Mouse (Mus musculus) embryonic facial prominence, embryonic 10.5 days (tissue): ENCODE results near the gene Klrg2. TPM values are rescaled to one million over a fixed set of nuclear protein-coding genes. Genes with fewer than 3 reads are reported as not detected.

Experiments used
- DNase-seq: peaks from one replicate; pipeline ENCODE4 v3.0.0-alpha.2; 2017; ENCODE audit warnings: low spot score
- H3K27ac ChIP-seq: fragments of 300-500 bp; sonication (generic); replicated peaks from 2 replicates; pipeline ENCODE4 v1.5.1; 2016; ENCODE audit warnings: mild to moderate bottlenecking
- H3K27me3 ChIP-seq: fragments of 300-500 bp; sonication (generic); replicated peaks from 2 replicates; pipeline ENCODE4 v1.6.1; 2016; ENCODE audit warnings: low read depth, mild to moderate bottlenecking; ENCODE audit not compliant: poor library complexity, severe bottlenecking
- H3K36me3 ChIP-seq: fragments of 300-500 bp; sonication (generic); replicated peaks from 2 replicates; pipeline ENCODE4 v1.6.1; 2016; ENCODE audit warnings: mild to moderate bottlenecking, moderate library complexity
- H3K4me1 ChIP-seq: fragments of 300-500 bp; sonication (generic); 2 replicates; pipeline ENCODE4 v1.6.1; 2016
- H3K4me3 ChIP-seq: fragments of 300-500 bp; sonication (generic); 2 replicates; pipeline ENCODE4 v1.5.1; 2016; ENCODE audit warnings: mild to moderate bottlenecking, moderate library complexity
- H3K9me3 ChIP-seq: fragments of 300-500 bp; sonication (generic); 2 replicates; pipeline ENCODE4 v1.6.1; 2016; ENCODE audit warnings: mild to moderate bottlenecking
- WGBS: fragments of 180-500 bp; shearing (Covaris S2); methylation state at CpG from one replicate; pipeline ENCODE4 v1.1.7; 2016; 5-methylcytosine and 5-hydroxymethylcytosine counted together
- polyA plus RNA-seq: library from polyadenylated mRNA; unstranded; fragments of >200 nt; fragmentation: Nextera tagmentation; extraction: Ambion mirVana; gene quantifications from 2 replicates; pipeline ENCODE4 v1.2.1, GENCODE M21; 2016

Klrg2 gene
- polyA plus RNA-seq, 1 experiment from 2014 or later, result 0.06 TPM

DNA sequence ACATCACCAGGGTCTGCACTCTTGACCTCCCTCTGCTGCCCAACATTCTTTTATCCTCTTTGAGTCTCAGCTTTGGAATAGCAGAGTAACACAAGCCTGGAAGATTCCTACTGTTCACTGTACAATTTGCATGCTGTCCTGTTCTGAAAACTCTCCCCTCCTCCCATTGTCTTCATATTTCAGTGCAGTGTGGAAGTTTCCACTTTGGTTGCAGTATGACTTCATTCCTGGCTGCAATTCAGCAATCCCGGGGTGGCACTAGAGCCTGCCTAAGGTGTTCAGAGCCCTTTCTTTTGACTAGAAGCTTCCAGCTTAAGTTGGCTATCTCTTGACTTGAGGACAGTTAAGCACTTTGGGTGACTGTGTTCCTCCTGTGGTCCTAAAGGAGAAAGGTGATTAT lies 12.6 kb downstream of the Klrg2 start:
- 82% methylated on average over 1 of the region's 1 CpGs for WGBS
- H3K36me3 ChIP-seq, result peaks cover 49% of the 10 kb centered on the region
- no peak for DNase-seq
- no peak overlapping the region for H3K4me3 ChIP-seq
- H3K27ac ChIP-seq, result no peak overlapping the region
- H3K9me3 ChIP-seq, result no peaks in the 10 kb centered on the region
- no peaks in the 10 kb centered on the region for H3K27me3 ChIP-seq
- H3K4me1 ChIP-seq, result no peaks in the 10 kb centered on the region

DNA sequence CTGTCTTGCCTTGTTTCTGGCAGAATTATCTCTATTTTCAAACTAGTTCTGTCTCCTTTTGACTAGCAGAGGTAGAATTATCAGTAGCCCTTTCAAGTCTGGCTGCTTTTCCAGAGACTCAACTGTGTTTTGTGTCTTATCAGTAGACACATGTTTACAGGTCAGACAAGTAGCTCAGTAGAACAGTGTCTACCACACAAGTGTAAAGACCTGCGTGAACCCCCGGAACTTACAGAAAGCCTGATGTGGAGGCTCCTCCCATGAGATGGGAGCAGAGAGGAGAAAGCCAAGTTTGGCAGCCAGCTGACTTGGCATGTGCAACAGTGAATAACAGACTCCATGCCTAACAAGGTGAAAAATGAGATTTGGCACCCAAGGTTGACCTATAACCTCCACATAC lies 13.6 kb downstream of the Klrg2 start:
- H3K36me3 ChIP-seq, result peaks cover 59% of the 10 kb centered on the region
- DNase-seq, result no peak
- 87% methylated on average over 2 of the region's 2 CpGs for WGBS
- H3K27ac ChIP-seq, result no peak overlapping the region
- H3K9me3 ChIP-seq, result no peaks in the 10 kb centered on the region
- H3K4me1 ChIP-seq, result no peaks in the 10 kb centered on the region
- no peaks in the 10 kb centered on the region for H3K27me3 ChIP-seq
- H3K4me3 ChIP-seq, result no peak overlapping the region

DNA sequence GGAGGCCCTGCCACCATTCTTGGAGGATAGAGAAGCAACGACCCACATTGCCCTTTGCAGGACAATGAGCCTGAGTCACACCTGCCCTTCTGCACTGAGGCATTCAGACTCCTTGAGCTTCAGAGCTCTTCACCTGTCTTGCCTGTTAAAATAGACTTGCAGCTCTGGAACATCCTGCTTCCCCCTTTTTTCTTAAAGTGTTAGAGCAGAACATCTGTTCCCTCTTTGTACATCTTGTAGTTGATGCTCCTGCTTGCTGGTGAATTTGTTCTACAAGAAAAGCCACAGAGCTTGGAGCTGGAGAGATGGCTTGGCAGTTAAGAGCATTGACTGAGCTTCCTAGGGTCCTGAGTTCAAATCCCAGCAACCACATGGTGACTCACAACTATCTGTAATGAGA lies 14.6 kb downstream of the Klrg2 start:
- no peak for DNase-seq
- Histone ChIP-seq H3K4me3 (no peak overlapping the region), H3K27ac (no peak overlapping the region), H3K4me1 (no peaks in the 10 kb centered on the region), H3K36me3 (peaks cover 60% of the 10 kb centered on the region), H3K9me3 (peaks cover 6% of the 10 kb centered on the region; the same call in 1 of the 2 replicates), H3K27me3 (no peaks in the 10 kb centered on the region)
- WGBS, result 91% methylated on average over 1 of the region's 1 CpGs

DNA sequence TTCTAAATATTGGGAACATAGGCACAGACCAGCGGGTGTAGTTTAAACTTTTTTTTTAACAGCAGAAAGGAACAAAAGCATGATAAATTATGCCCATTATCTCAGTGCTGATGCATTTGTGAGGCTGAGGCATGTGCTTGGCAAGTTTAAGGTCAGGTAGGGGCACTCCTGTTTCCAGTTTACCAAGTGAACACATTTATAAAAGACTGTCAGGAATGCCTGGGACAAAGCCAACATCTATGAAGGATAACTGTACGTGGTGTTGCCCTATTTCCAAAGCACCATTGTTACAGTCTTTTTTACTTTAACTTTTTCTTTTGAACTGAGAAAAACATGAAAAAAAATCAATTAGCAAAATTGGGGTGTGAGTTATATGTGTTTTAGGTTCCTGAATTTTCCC lies 27.1 kb downstream of the Klrg2 start:
- Histone ChIP-seq H3K9me3 (no peaks in the 10 kb centered on the region), H3K27ac (no peak overlapping the region), H3K4me3 (no peak overlapping the region), H3K4me1 (no peaks in the 10 kb centered on the region), H3K27me3 (no peaks in the 10 kb centered on the region), H3K36me3 (peaks cover 84% of the 10 kb centered on the region)
- DNase-seq, result no peak
- WGBS, result 93% methylated on average over 2 of the region's 2 CpGs

DNA sequence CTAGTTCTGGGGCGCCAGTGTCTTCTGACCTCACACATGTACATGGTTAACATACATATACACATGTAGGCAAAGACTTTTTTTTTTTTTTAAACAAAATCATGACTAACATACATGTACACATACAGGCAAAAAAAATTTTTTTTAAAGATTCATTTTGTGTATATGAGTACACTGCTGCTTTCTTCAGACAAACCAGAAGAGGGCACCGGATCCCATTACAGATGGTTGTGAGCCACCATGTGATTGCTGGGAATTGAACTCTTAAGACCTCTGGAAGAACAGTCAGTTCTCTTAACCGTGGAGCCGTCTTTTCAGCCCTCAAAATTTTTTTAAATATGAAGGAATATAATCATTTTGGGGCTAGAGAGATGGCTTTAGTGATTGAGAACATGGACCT lies 39.6 kb downstream of the Klrg2 start:
- Histone ChIP-seq H3K36me3 (peaks cover 94% of the 10 kb centered on the region), H3K4me1 (no peaks in the 10 kb centered on the region), H3K4me3 (no peak overlapping the region), H3K9me3 (no peaks in the 10 kb centered on the region), H3K27me3 (no peaks in the 10 kb centered on the region), H3K27ac (no peak overlapping the region)
- 89% methylated on average over 4 of the region's 4 CpGs for WGBS
- no peak for DNase-seq

DNA sequence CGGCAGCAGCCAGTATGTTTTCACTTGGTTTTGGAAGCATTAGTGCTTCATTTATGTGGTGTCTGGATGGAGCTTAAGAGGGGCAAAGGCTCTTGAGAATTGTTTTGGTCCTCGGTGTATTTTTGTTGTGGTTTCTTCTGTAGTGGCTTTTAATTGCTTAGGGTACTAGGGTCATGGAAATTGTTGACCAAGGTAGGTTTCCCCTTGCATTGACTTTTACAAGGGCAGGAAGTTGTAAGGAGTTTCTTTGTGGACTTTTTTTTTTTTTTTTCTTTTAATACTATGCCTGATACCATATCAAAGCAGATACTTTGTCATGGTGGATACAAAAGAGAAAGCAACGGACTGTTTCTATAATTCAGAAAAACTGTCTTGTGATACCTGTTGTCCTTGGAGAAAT lies 55.3 kb downstream of the Klrg2 start:
- H3K36me3 ChIP-seq, result peaks cover 93% of the 10 kb centered on the region
- 91% methylated on average over 3 of the region's 3 CpGs for WGBS

DNA sequence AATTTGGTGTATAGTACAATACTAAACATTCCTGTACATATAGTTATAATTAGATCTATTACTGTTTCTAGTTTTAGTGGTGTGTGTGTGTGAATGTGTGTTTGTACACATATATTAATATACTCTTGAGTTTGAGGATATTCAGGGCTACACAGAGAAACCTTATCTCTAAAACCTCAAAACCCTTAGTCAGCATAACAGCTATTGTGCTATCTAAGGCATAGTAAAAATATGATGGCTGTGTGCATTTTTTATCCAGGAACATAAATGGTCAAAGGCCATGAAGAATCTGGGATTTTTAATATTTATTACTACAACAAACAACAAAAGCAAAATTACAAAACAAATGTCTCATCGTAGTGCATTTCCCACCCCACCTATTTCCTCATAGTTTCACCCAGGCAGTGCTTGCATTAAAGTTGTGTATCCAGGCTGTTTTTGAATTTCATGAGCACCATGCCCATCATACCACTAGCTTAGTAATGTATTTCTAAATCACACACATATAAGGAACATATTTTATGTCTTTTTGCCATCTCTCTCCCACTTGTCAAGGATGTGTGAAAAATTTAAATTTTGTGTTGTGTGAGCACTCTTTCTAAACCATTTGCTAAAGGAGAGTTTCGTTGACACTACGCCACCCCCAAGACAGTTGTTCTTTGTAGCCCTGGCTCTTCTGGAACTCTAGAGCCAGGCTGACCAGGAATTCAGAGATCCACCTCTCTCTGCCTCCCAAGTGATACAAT lies 56.8 kb downstream of the Klrg2 start:
- H3K27me3 ChIP-seq, result no peaks in the 10 kb centered on the region
- 95% methylated on average over 3 of the region's 3 CpGs for WGBS
- H3K9me3 ChIP-seq, result no peaks in the 10 kb centered on the region
- peaks cover 92% of the 10 kb centered on the region for H3K36me3 ChIP-seq
- no peak overlapping the region for H3K27ac ChIP-seq
- no peak for DNase-seq
- H3K4me3 ChIP-seq, result no peak overlapping the region
- no peaks in the 10 kb centered on the region for H3K4me1 ChIP-seq

More for the DNA sequence above, 55.3 kb downstream of the Klrg2 start:
- Histone ChIP-seq H3K27ac (no peak overlapping the region), H3K4me1 (no peaks in the 10 kb centered on the region), H3K27me3 (no peaks in the 10 kb centered on the region), H3K9me3 (no peaks in the 10 kb centered on the region), H3K4me3 (no peak overlapping the region)
- DNase-seq, result no peak

DNA sequence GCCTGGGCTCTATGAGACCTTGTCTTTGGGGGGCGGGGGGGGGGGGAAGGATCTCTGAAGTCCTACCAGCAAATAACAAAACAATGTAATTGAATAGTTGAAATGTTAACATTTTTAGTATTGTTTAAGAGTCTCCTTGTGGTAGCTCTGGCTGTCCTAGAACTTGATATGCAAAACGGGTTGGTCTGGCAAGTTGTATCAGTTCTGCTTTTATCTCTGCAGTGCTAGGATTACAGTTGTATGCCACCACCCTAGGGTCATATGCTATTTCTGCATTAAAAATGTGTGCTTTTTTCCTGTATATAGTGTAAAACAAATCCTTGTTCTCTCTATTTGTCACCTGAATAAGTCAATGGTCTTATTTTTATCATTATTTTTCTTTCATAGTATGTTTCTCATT lies 60.9 kb downstream of the Klrg2 start:
- Histone ChIP-seq H3K27ac (no peak overlapping the region), H3K4me1 (no peaks in the 10 kb centered on the region), H3K27me3 (no peaks in the 10 kb centered on the region), H3K36me3 (peaks cover 96% of the 10 kb centered on the region), H3K9me3 (no peaks in the 10 kb centered on the region), H3K4me3 (no peak overlapping the region)
- 88% methylated on average over 2 of the region's 2 CpGs for WGBS
- no peak for DNase-seq

Other genes with a start within 250 kb of the Klrg2 start
- gene Ubn2, start 203.3 kb downstream of the Klrg2 start, polyA plus RNA-seq, result 14.9 and 16.8 TPM in 2 replicates
- gene Fmc1, start 103.7 kb downstream of the Klrg2 start, polyA plus RNA-seq, result 97.6 and 102 TPM in 2 replicates
- 36.4 and 38.4 TPM in 2 replicates for gene Luc7l2, start 85.9 kb downstream of the Klrg2 start, polyA plus RNA-seq
- gene Clec2l, start 25.8 kb upstream of the Klrg2 start, polyA plus RNA-seq, result 0.82 and 0.97 TPM in 2 replicates
- 0.88 and 1.8 TPM in 2 replicates for gene Tbxas1, start 238.2 kb upstream of the Klrg2 start, polyA plus RNA-seq
- 24.5 and 26.1 TPM in 2 replicates for gene Hipk2, start 238.9 kb upstream of the Klrg2 start, polyA plus RNA-seq